Mouse (Mus musculus) MEL (cell line): ENCODE measurements around the gene Rbm26. TPM values are rescaled to one million over a fixed set of nuclear protein-coding genes. Genes with fewer than 3 reads are reported as not detected.

Experiments
- DNase-seq: peaks from one replicate; pipeline ENCODE4 v3.0.0; 2011; ENCODE audit warnings: low read depth, low spot score
- H3K27ac ChIP-seq: 2 replicates; pipeline ENCODE4 v1.5.1; 2012; ENCODE audit warnings: low read depth, mild to moderate bottlenecking, control low read depth, low read length, moderate library complexity; ENCODE audit not compliant: control insufficient read depth
- H3K27me3 ChIP-seq, 2 experiments: fragments of 150-350 bp in 1 of 2; sonication (generic) in 1 of 2; 2 replicates each; pipeline ENCODE4 v1.6.1; 2012; ENCODE audit warnings: low read length in 2 of 2, mild to moderate bottlenecking in 2 of 2, improper control_type of control experiment in 1 of 2, moderate library complexity in 1 of 2; ENCODE audit not compliant: insufficient read depth in 2 of 2, control insufficient read depth in 1 of 2
- H3K36me3 ChIP-seq, 2 experiments: 2 replicates each; pipeline ENCODE4 v1.6.1; 2012 to 2014; ENCODE audit warnings: low read length in 2 of 2, improper control_type of control experiment in 1 of 2, inconsistent platforms in 1 of 2, mild to moderate bottlenecking in 1 of 2; ENCODE audit not compliant: insufficient read depth in 2 of 2, control insufficient read depth in 1 of 2
- H3K4me1 ChIP-seq, 2 experiments: fragments of 150-350 bp in 1 of 2; sonication (generic) in 1 of 2; 2 replicates each; pipeline ENCODE4 v1.6.1; 2012; ENCODE audit warnings: low read length in 2 of 2, improper control_type of control experiment in 1 of 2, mild to moderate bottlenecking in 1 of 2; ENCODE audit not compliant: insufficient read depth in 2 of 2, control insufficient read depth in 1 of 2
- H3K4me3 ChIP-seq, 2 experiments: fragments of 150-350 bp in 1 of 2; sonication (generic) in 1 of 2; 2 replicates each; pipeline ENCODE4 v1.5.1; 2012; ENCODE audit warnings: low read depth in 2 of 2, low read length in 2 of 2, mild to moderate bottlenecking in 2 of 2, moderate library complexity in 2 of 2, control low read depth in 1 of 2, improper control_type of control experiment in 1 of 2; ENCODE audit not compliant: control insufficient read depth in 1 of 2, insufficient read depth in 1 of 2
- H3K79me2 ChIP-seq: 2 replicates; pipeline ENCODE4 v1.6.1; 2012; ENCODE audit warnings: mild to moderate bottlenecking, low read length, moderate library complexity; ENCODE audit not compliant: control insufficient read depth, poor library complexity, insufficient read depth
- H3K9ac ChIP-seq: 2 replicates; pipeline ENCODE4 v1.6.1; 2012; ENCODE audit warnings: low read depth, mild to moderate bottlenecking, control low read depth, low read length, moderate library complexity; ENCODE audit not compliant: control insufficient read depth, poor library complexity, severe bottlenecking
- H3K9me3 ChIP-seq: fragments of 150-350 bp; sonication (generic); replicated peaks from 2 replicates; pipeline ENCODE4 v1.6.1; 2012; ENCODE audit warnings: mild to moderate bottlenecking, low read length, improper control_type of control experiment, moderate library complexity; ENCODE audit not compliant: insufficient read depth
- BHLHE40 ChIP-seq: IDR thresholded peaks from 2 replicates; pipeline ENCODE4 v1.6.1; 2012; ENCODE audit warnings: low read depth, mild to moderate bottlenecking, inconsistent platforms, low read length, improper control_type of control experiment, borderline replicate concordance
- CHD2 ChIP-seq: IDR thresholded peaks from 2 replicates; pipeline ENCODE4 v1.6.1; 2011; ENCODE audit warnings: low read length, improper control_type of control experiment
- ELF1 ChIP-seq: IDR thresholded peaks from 2 replicates; pipeline ENCODE4 v1.6.1; 2014; ENCODE audit warnings: low read depth, mild to moderate bottlenecking, inconsistent platforms, low read length, improper control_type of control experiment, moderate library complexity
- EP300 ChIP-seq, 2 experiments: IDR thresholded peaks; 2 replicates each; pipeline ENCODE4 v1.6.1; 2011; ENCODE audit warnings: improper control_type of control experiment in 2 of 2, low read length in 2 of 2, low read depth in 1 of 2, mild to moderate bottlenecking in 1 of 2
- ETS1 ChIP-seq: IDR thresholded peaks from 2 replicates; pipeline ENCODE4 v1.6.1; 2012; ENCODE audit warnings: low read depth, mild to moderate bottlenecking, inconsistent platforms, low read length, improper control_type of control experiment, moderate library complexity
- GATA1 ChIP-seq: IDR thresholded peaks from 2 replicates; pipeline ENCODE4 v1.6.1; 2011; ENCODE audit warnings: low read depth, low read length, improper control_type of control experiment
- KAT2A ChIP-seq: conservative IDR thresholded peaks from 2 replicates; pipeline ENCODE4 v1.6.1; 2012; ENCODE audit warnings: low read depth, low read length, improper control_type of control experiment, inconsistent platforms
- MAFK ChIP-seq: IDR thresholded peaks from 2 replicates; pipeline ENCODE4 v1.6.1; 2011; ENCODE audit warnings: low read depth, mild to moderate bottlenecking, low read length, improper control_type of control experiment, borderline replicate concordance
- MAX ChIP-seq: IDR thresholded peaks from 2 replicates; pipeline ENCODE4 v1.6.1; 2011; ENCODE audit warnings: low read length, improper control_type of control experiment
- MAZ ChIP-seq: IDR thresholded peaks from 2 replicates; pipeline ENCODE4 v1.6.1; 2012; ENCODE audit warnings: low read depth, mild to moderate bottlenecking, inconsistent platforms, low read length, improper control_type of control experiment
- MEF2A ChIP-seq: IDR thresholded peaks from 2 replicates; pipeline ENCODE4 v1.6.1; 2014; ENCODE audit warnings: low read depth, mild to moderate bottlenecking, inconsistent platforms, low read length, improper control_type of control experiment; ENCODE audit not compliant: poor library complexity, insufficient replicate concordance, severe bottlenecking; ENCODE audit errors: extremely low read depth
- MYB ChIP-seq: IDR thresholded peaks from 2 replicates; pipeline ENCODE4 v1.6.1; 2011; ENCODE audit warnings: mild to moderate bottlenecking, low read depth, low read length, improper control_type of control experiment
- NELFE ChIP-seq: IDR thresholded peaks from 2 replicates; pipeline ENCODE4 v1.6.1; 2011; ENCODE audit warnings: low read depth, low read length, improper control_type of control experiment
- NRF1 ChIP-seq: IDR thresholded peaks from 2 replicates; pipeline ENCODE4 v1.6.1; 2014; ENCODE audit warnings: low read depth, mild to moderate bottlenecking, inconsistent platforms, low read length, improper control_type of control experiment, moderate library complexity; ENCODE audit not compliant: poor library complexity, insufficient read depth, severe bottlenecking
- POLR2AphosphoS2 ChIP-seq: IDR thresholded peaks from 2 replicates; pipeline ENCODE4 v1.6.1; 2011; ENCODE audit warnings: low read length, improper control_type of control experiment
- POLR2AphosphoS5 ChIP-seq: IDR thresholded peaks from 2 replicates; pipeline ENCODE4 v1.6.1; 2012; ENCODE audit warnings: low read depth, borderline replicate concordance, mild to moderate bottlenecking, inconsistent platforms, low read length, moderate library complexity, mixed read lengths
- RAD21 ChIP-seq: IDR thresholded peaks from 2 replicates; pipeline ENCODE4 v1.6.1; 2011; ENCODE audit warnings: mild to moderate bottlenecking, low read depth, low read length, improper control_type of control experiment
- RCOR1 ChIP-seq: IDR thresholded peaks from 2 replicates; pipeline ENCODE4 v1.6.1; 2012; ENCODE audit warnings: low read depth, mild to moderate bottlenecking, inconsistent platforms, low read length, improper control_type of control experiment
- SIN3A ChIP-seq: IDR thresholded peaks from 2 replicates; pipeline ENCODE4 v1.6.1; 2012; ENCODE audit warnings: low read length, improper control_type of control experiment, inconsistent platforms
- TCF12 ChIP-seq: IDR thresholded peaks from 2 replicates; pipeline ENCODE4 v1.6.1; 2014; ENCODE audit warnings: low read depth, mild to moderate bottlenecking, inconsistent platforms, low read length, improper control_type of control experiment, moderate library complexity
- UBTF ChIP-seq: IDR thresholded peaks from 2 replicates; pipeline ENCODE4 v1.6.1; 2012; ENCODE audit warnings: low read depth, mild to moderate bottlenecking, inconsistent platforms, low read length, improper control_type of control experiment, moderate library complexity, borderline replicate concordance; ENCODE audit not compliant: insufficient read depth
- USF1 ChIP-seq: IDR thresholded peaks from 2 replicates; pipeline ENCODE4 v1.6.1; 2014; ENCODE audit warnings: low read depth, mild to moderate bottlenecking, inconsistent platforms, low read length, improper control_type of control experiment, moderate library complexity
- USF2 ChIP-seq, 2 experiments: IDR thresholded peaks; 2 replicates each; pipeline ENCODE4 v1.6.1; 2011 to 2012; ENCODE audit warnings: improper control_type of control experiment in 2 of 2, low read length in 2 of 2, borderline replicate concordance in 1 of 2, inconsistent platforms in 1 of 2, low read depth in 1 of 2, mild to moderate bottlenecking in 1 of 2; ENCODE audit not compliant: insufficient read depth in 1 of 2
- polyA plus RNA-seq, 2 experiments: library from polyadenylated mRNA; stranded (reverse) in 1 of 2; unstranded in 1 of 2; fragments of >175 nt in 1 of 2; fragments of >200 nt in 1 of 2; gene quantifications; 2 replicates each; pipeline versions ENCODE4 v1.2.1 to v1.2.4; 2012; ENCODE audit warnings: low replicate concordance in 2 of 2, low read depth in 1 of 2; ENCODE audit not compliant: insufficient read length in 2 of 2, insufficient read depth in 1 of 2, missing spikeins in 1 of 2
- total RNA-seq: library from RNA; depleted of rRNA; stranded (reverse); fragments of 300-350 nt; gene quantifications from 2 replicates; pipeline ENCODE4 v1.2.3, GENCODE M21; 2012

The Rbm26 gene
- total and polyA plus RNA-seq, 3 experiments = 27.7 to 55.9 (median 47.8) TPM

DNA sequence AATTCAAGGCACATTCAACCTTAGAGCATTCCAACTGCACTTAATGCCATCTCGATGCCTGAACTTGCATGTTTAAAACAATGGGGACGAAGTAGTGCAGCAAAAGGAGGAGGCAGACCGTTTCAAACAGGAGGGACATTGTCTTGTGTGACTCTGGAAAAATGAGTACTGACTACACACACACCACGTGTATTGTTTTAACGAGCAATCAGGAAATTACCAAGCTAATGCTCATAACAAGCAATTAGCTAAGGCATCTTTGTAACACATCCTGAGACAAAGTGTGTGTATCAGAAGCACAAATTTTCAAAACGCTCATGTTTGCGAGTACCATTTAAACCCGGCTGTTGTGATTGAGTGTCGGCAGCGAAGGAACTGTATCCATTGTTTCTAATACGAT, 93.0 kb downstream of the Rbm26 start:
- H3K4me3 ChIP-seq = no peak overlapping the region
- H3K27me3 ChIP-seq = no peaks in the 10 kb centered on the region
- DNase-seq = no peak
- TF ChIP-seq RAD21 = no peak
- no peak for TF ChIP-seq MYB
- no peak for TF ChIP-seq RCOR1
- TF ChIP-seq BHLHE40 = no peak
- TF ChIP-seq GATA1 = no peak
- no peak for TF ChIP-seq UBTF
- TF ChIP-seq ETS1 = no peak
- no peak for TF ChIP-seq USF2 (IDR thresholded peaks at IDR 0.05; ENCODE audit: borderline replicate concordance in 1 of 2, insufficient read depth in 1 of 2, low read depth in 1 of 2, low read length in 2 of 2)
- no peak for TF ChIP-seq CHD2
- no peak for TF ChIP-seq MAZ
- TF ChIP-seq KAT2A = no peak
- TF ChIP-seq MAFK = no peak
- TF ChIP-seq POLR2AphosphoS2 = no peak
- TF ChIP-seq EP300 (IDR thresholded peaks at IDR 0.05; ENCODE audit: low read depth in 1 of 2, low read length in 2 of 2) = no peak
- no peak for TF ChIP-seq USF1
- no peak for TF ChIP-seq ELF1
- no peak for TF ChIP-seq NELFE
- TF ChIP-seq NRF1 = no peak
- TF ChIP-seq SIN3A = no peak
- TF ChIP-seq TCF12 = no peak
- no peaks in the 10 kb centered on the region for H3K9me3 ChIP-seq
- no peak overlapping the region for H3K27ac ChIP-seq
- no peaks in the 10 kb centered on the region for H3K79me2 ChIP-seq
- H3K36me3 ChIP-seq = peaks cover 0 to 3% of the 10 kb centered on the region in 2 experiments; a peak in 2 of 4 replicates
- no peak overlapping the region for H3K9ac ChIP-seq
- H3K4me1 ChIP-seq = peaks cover 2 to 3% of the 10 kb centered on the region in 2 experiments; a peak in 3 of 4 replicates

DNA sequence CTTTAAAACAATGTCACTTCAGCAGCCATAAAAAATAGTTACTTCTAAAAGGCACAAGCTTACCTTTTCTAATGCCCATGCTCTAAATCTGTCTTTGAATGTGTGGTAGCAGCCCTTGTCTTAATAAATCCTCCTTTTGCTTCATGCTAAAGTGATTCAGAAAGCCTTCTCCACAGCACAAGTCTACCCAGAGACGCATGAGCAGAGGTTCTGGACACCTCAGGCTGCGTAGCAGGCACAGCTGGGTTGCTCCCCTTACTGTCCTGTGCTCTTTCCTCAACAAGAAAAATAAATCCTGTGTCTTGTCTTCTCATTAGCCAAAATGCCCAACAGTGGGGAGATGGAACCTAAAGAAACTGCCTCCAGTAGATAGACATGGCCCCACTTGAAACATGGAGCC, 102.4 kb downstream of the Rbm26 start:
- Histone ChIP-seq H3K9me3 (no peaks in the 10 kb centered on the region), H3K4me1 (no peaks in the 10 kb centered on the region), H3K79me2 (no peaks in the 10 kb centered on the region), H3K9ac (no peak overlapping the region), H3K4me3 (no peak overlapping the region), H3K27me3 (no peaks in the 10 kb centered on the region), H3K27ac (no peak overlapping the region), H3K36me3 (no peaks in the 10 kb centered on the region)
- TF ChIP-seq EP300 (IDR thresholded peaks at IDR 0.05; ENCODE audit: low read depth in 1 of 2, low read length in 2 of 2) = no peak
- no peak for TF ChIP-seq USF2 (IDR thresholded peaks at IDR 0.05; ENCODE audit: borderline replicate concordance in 1 of 2, insufficient read depth in 1 of 2, low read depth in 1 of 2, low read length in 2 of 2)
- TF ChIP-seq ELF1 = no peak
- no peak for TF ChIP-seq MEF2A
- no peak for TF ChIP-seq POLR2AphosphoS5
- no peak for TF ChIP-seq MAZ
- no peak for TF ChIP-seq MAFK
- no peak for TF ChIP-seq MAX
- no peak for DNase-seq
